Mouse (Mus musculus) spleen, adult 2 months (tissue): Measurements from ENCODE around the gene Lrba. TPM values are rescaled to one million over a fixed set of nuclear protein-coding genes. Genes with fewer than 3 reads are reported as not detected.

ENCODE experiments used
- DNase-seq, 2 experiments: peaks; one replicate each; pipeline versions ENCODE4 v3.0.0 to v3.0.0-alpha.2; 2012 to 2021; ENCODE audit warnings: low spot score in 2 of 2, low read depth in 1 of 2
- H3K27ac ChIP-seq: fragments of 200-500 bp; 2 replicates; pipeline ENCODE4 v1.5.1; 2012; ENCODE audit warnings: low read length, inconsistent platforms; ENCODE audit not compliant: insufficient read depth
- H3K27me3 ChIP-seq: fragments of 200-500 bp; 2 replicates; pipeline ENCODE4 v1.6.1; 2012; ENCODE audit warnings: mild to moderate bottlenecking, moderate library complexity, low read length, inconsistent platforms; ENCODE audit not compliant: control insufficient read depth, insufficient read depth
- H3K36me3 ChIP-seq: fragments of 200-500 bp; 2 replicates; pipeline ENCODE4 v1.6.1; 2012; ENCODE audit warnings: mild to moderate bottlenecking, low read length, inconsistent platforms; ENCODE audit not compliant: control insufficient read depth, insufficient read depth
- H3K4me1 ChIP-seq: fragments of 200-500 bp; 2 replicates; pipeline ENCODE4 v1.6.1; 2011; ENCODE audit warnings: inconsistent platforms; ENCODE audit not compliant: control insufficient read depth, insufficient read depth, insufficient read length
- H3K4me3 ChIP-seq: fragments of 200-500 bp; 2 replicates; pipeline ENCODE4 v1.5.1; 2011; ENCODE audit warnings: mild to moderate bottlenecking, inconsistent platforms; ENCODE audit not compliant: insufficient read depth, insufficient read length; ENCODE audit errors: extremely low read depth
- CTCF ChIP-seq: fragments of 200-500 bp; IDR thresholded peaks from 2 replicates; pipeline ENCODE4 v1.5.1; 2011; ENCODE audit warnings: mild to moderate bottlenecking, inconsistent platforms; ENCODE audit not compliant: insufficient read depth, insufficient read length, insufficient replicate concordance; ENCODE audit errors: extremely low read depth
- POLR2A ChIP-seq: fragments of 200-500 bp; IDR thresholded peaks from 2 replicates; pipeline ENCODE4 v1.6.1; 2011; ENCODE audit warnings: low read depth, low read length, inconsistent platforms
- WGBS: fragments of 180-500 bp; shearing (Covaris S2); methylation state at CpG from one replicate; pipeline ENCODE4 v1.1.7; 2018; 5-methylcytosine and 5-hydroxymethylcytosine counted together
- polyA plus RNA-seq: library from polyadenylated mRNA; depleted of rRNA; stranded (reverse); fragments of >200 nt; gene quantifications from 2 replicates; pipeline ENCODE4 v1.2.3, GENCODE M21; 2012

Gene Lrba
- polyA plus RNA-seq, 1 experiment = 9.1 TPM

- Histone ChIP-seq H3K27me3 (no peaks in the 10 kb centered on the region), H3K4me3 (no peak overlapping the region), H3K36me3 (peaks cover 4% of the 10 kb centered on the region; the same call in 1 of the 2 replicates), H3K4me1 (no peaks in the 10 kb centered on the region), H3K27ac (no peak overlapping the region)
- TF ChIP-seq POLR2A = no peak
- TF ChIP-seq CTCF = no peak
- WGBS = 93% methylated on average over 10 of the region's 10 CpGs
- DNase-seq = no peak
Measured at GRCm38 (mm10) chr3:86745769-86746512, 521.5 kb downstream of the Lrba start.

DNA sequence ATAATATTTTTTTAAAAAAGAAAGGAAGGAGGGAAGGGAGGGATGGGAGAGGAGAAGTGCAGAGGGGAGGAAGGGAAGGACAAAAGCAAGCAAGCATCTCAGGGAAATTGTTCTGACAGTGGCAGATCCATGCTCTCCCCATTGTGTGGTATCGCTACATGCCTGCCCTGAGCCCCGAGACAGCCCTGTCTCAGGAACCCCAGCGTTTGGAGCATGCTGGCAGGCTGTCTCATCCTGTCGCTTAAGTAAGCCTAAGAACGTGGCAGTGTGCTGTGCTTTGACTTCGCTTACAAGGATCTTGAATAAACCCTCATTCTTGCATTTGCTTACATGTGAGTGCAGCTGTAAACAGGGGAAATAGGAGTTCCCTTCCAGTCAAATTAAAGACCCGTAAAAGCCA lies 526.2 kb downstream of the Lrba start:
- Histone ChIP-seq H3K27ac (no peak overlapping the region), H3K4me1 (no peaks in the 10 kb centered on the region), H3K4me3 (no peak overlapping the region), H3K27me3 (no peaks in the 10 kb centered on the region), H3K36me3 (no peaks in the 10 kb centered on the region; the same call in 1 of the 2 replicates)
- WGBS = 75% methylated on average over 7 of the region's 7 CpGs
- no peak for TF ChIP-seq CTCF
- no peak for TF ChIP-seq POLR2A
- DNase-seq = no peak

- H3K27me3 ChIP-seq = no peaks in the 10 kb centered on the region
- H3K36me3 ChIP-seq = no peaks in the 10 kb centered on the region; the same call in 1 of the 2 replicates
- 36% methylated on average over 6 of the region's 6 CpGs for WGBS
- DNase-seq = no peak
- H3K4me3 ChIP-seq = no peak overlapping the region
- TF ChIP-seq CTCF (no peak), POLR2A (no peak)
- no peak overlapping the region for H3K27ac ChIP-seq
- H3K4me1 ChIP-seq = no peaks in the 10 kb centered on the region
Measured at GRCm38 (mm10) chr3:86754178-86754577, 529.7 kb downstream of the Lrba start.

DNA sequence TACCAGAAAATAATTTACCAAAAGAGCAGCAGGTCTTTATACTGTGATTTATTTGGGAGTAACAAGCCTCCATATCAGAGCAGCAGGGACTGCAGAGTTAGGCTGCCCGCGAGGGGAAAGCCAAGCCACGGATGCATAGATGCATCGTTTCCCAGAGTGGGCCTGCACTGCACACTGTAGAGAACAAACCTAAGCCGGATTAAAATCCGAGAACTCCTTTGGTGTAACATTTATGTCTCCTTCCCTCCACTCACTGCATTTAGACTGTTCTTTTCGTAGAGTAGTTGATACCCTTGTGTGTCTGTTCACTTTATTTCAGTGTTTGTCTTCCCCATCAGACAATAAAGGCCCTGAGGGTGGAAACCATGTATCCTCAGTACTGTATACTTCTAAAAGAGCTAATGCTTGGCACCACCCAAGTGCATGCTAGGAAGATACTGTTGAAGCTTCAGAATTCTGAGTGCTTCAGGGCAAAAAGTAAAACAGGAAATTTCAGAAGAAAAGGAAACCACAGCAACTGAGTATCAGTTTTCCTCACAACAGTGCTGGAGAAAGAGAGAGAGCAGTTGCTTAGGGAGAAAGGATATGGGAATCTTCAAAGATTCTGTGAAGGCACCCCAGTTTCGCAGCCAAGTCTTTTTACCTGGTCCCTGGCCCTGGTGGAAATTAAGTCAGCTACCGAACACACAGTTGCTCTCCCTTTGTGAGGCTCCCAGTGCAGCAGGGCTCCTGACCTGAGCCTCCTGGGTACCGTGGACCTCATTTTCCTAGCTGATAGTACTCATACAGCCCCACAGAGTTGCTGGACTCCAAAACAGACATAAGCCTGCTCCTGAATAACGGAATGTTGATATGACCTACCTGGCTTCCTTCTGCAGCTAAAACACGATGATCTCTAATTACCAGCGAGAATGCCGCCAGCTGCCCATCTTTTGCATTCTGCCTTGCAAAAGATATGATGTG lies 530.4 kb downstream of the Lrba start:
- no peak overlapping the region for H3K27ac ChIP-seq
- WGBS = 58% methylated on average over 14 of the region's 14 CpGs
- no peak overlapping the region for H3K4me3 ChIP-seq
- H3K4me1 ChIP-seq = no peaks in the 10 kb centered on the region
- no peaks in the 10 kb centered on the region; the same call in 1 of the 2 replicates for H3K36me3 ChIP-seq
- DNase-seq = no peak
- H3K27me3 ChIP-seq = no peaks in the 10 kb centered on the region
- TF ChIP-seq CTCF (no peak), POLR2A (no peak)

DNA sequence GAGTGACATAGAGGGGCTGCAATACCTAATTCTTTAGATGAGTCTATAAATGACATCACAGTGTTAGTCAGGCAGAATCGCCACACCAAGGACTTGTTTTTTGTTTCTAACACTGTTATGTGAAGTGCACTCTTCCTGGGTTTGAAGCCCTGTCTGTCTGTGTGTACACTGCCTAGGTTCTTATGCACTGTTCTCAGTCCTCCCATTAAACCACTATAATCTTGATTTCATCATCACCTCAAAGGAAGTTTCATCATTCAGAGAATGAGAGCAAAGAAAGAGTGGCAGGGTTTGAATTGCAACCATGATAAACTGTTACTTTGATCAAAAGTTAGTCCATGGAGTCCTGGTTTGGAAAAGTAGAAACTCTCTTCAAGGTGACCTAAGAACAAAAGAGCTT lies 532.1 kb downstream of the Lrba start:
- TF ChIP-seq POLR2A (no peak), CTCF (no peak)
- no peak for DNase-seq
- H3K4me1 ChIP-seq = no peaks in the 10 kb centered on the region
- no peak overlapping the region for H3K4me3 ChIP-seq
- no peaks in the 10 kb centered on the region; the same call in 1 of the 2 replicates for H3K36me3 ChIP-seq
- H3K27me3 ChIP-seq = no peaks in the 10 kb centered on the region
- WGBS = 70% methylated on average over 1 of the region's 1 CpGs
- H3K27ac ChIP-seq = no peak overlapping the region

GRCm38 (mm10) chr3:86758727-86759126 lies 534.2 kb downstream of the Lrba start:
- peak overlapping the region; percentile 42; the same call in 1 of the 2 replicates for H3K4me3 ChIP-seq
- no peak overlapping the region for H3K27ac ChIP-seq

More at GRCm38 (mm10) chr3:86758727-86759126, 534.2 kb downstream of the Lrba start:
- 11% methylated on average over 6 of the region's 6 CpGs for WGBS
- H3K4me1 ChIP-seq = no peaks in the 10 kb centered on the region
- DNase-seq = no peak
- H3K27me3 ChIP-seq = no peaks in the 10 kb centered on the region
- TF ChIP-seq CTCF = no peak
- no peak for TF ChIP-seq POLR2A
- no peaks in the 10 kb centered on the region for H3K36me3 ChIP-seq
